Mouse (Mus musculus) liver, postnatal 0 days (tissue): ENCODE results near the gene 4933436I01Rik. TPM values are rescaled to one million over a fixed set of nuclear protein-coding genes. Genes with fewer than 3 reads are reported as not detected.

ENCODE experiments used
- ATAC-seq: fragments of 200-750 bp; cut with Nextera tagmentation; 2 replicates; pipeline ENCODE4 v1.8.0; 2017; ENCODE audit warnings: mild to moderate bottlenecking, moderate library complexity
- DNase-seq: peaks from one replicate; pipeline ENCODE4 v3.0.0-alpha.2; 2016
- H3K27ac ChIP-seq: fragments of 300-500 bp; sonication (generic); 2 replicates; pipeline ENCODE4 v1.5.1; 2014; ENCODE audit warnings: antibody characterized with exemption, moderate library complexity, mild to moderate bottlenecking, low read depth
- H3K27me3 ChIP-seq: fragments of 300-500 bp; sonication (generic); 2 replicates; pipeline ENCODE4 v1.6.1; 2014; ENCODE audit warnings: low read length, control low read depth, mixed read lengths; ENCODE audit not compliant: insufficient read depth
- H3K36me3 ChIP-seq: fragments of 300-500 bp; sonication (generic); replicated peaks from 2 replicates; pipeline ENCODE4 v1.6.1; 2014; ENCODE audit warnings: mild to moderate bottlenecking, control low read depth, low read length, moderate library complexity, mixed read lengths; ENCODE audit not compliant: insufficient read depth
- H3K4me1 ChIP-seq: fragments of 300-500 bp; sonication (generic); 2 replicates; pipeline ENCODE4 v1.6.1; 2014; ENCODE audit warnings: antibody characterized with exemption, mild to moderate bottlenecking, control low read depth; ENCODE audit not compliant: insufficient read depth
- H3K4me2 ChIP-seq: fragments of 300-500 bp; sonication (generic); 2 replicates; pipeline ENCODE4 v1.6.1; 2014; ENCODE audit warnings: low read depth, mild to moderate bottlenecking, low read length, moderate library complexity, mixed read lengths
- H3K4me3 ChIP-seq: fragments of 300-500 bp; sonication (generic); 2 replicates; pipeline ENCODE4 v1.5.1; 2014; ENCODE audit warnings: low read depth, low read length
- H3K9ac ChIP-seq: fragments of 300-500 bp; sonication (generic); replicated peaks from 2 replicates; pipeline ENCODE4 v1.6.1; 2014; ENCODE audit warnings: mild to moderate bottlenecking, moderate library complexity
- H3K9me3 ChIP-seq: fragments of 300-500 bp; sonication (generic); 2 replicates; pipeline ENCODE4 v1.6.1; 2016; ENCODE audit warnings: mild to moderate bottlenecking, control low read depth, low read length, mixed read lengths
- CTCF ChIP-seq: sonication (generic); IDR thresholded peaks from 2 replicates; pipeline ENCODE4 v1.5.1; 2016; ENCODE audit warnings: antibody characterized with exemption, low read depth
- EP300 ChIP-seq: IDR thresholded peaks from 2 replicates; pipeline ENCODE4 v1.6.1; 2016; ENCODE audit warnings: antibody characterized with exemption, low read depth, mild to moderate bottlenecking
- WGBS: fragments of 180-500 bp; shearing (Covaris S2); extraction: QIAGEN DNeasy Blood & Tissue Kit; methylation state at CpG from one replicate; pipeline ENCODE4 v1.1.7; 2014; ENCODE audit not compliant: insufficient replicate concordance; 5-methylcytosine and 5-hydroxymethylcytosine counted together
- polyA plus RNA-seq: library from polyadenylated mRNA; unstranded; fragments of >200 nt; fragmentation: Nextera tagmentation; extraction: Ambion mirVana; gene quantifications from 2 replicates; pipeline ENCODE4 v1.2.1, GENCODE M21; 2015

Gene 4933436I01Rik
- not detected in 2 replicates for polyA plus RNA-seq

DNA sequence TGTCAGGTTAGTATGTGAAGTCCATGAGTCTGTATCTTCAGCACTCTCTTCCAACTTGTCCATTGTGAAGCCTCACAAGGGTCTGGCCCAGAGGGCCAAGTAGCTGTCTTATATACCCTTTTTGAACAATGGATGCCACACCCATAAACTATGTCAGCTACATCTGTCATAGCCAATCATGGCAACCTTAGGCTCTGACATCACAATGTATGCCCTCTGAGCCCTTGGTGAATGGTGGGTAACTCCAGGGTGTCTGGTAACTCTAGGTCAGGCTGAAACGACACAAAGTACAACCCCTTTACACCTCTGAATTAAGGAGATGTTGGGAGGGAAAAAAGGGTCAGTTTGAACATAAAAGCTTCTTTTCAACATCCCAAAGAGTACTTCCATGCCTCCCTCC, at the start of gene 4933436I01Rik:
Gene 4933436I01Rik, minus strand, starts transcription at position 101 of the 400 bp plus-strand sequence.
- no peak for ATAC-seq
- Histone ChIP-seq H3K9me3 (no peaks in the 10 kb centered on the region), H3K4me2 (no peak within 1 kb of the TSS), H3K9ac (no peak within 1 kb of the TSS), H3K27me3 (no peaks in the 10 kb centered on the region), H3K27ac (no peak within 1 kb of the TSS), H3K36me3 (no peaks in the 10 kb centered on the region), H3K4me1 (no peaks in the 10 kb centered on the region), H3K4me3 (no peak within 1 kb of the TSS)
- DNase-seq = no peak
- WGBS = 67% methylated on average over 1 of the region's 1 CpGs
- TF ChIP-seq EP300 (no peak), CTCF (no peak)

DNA sequence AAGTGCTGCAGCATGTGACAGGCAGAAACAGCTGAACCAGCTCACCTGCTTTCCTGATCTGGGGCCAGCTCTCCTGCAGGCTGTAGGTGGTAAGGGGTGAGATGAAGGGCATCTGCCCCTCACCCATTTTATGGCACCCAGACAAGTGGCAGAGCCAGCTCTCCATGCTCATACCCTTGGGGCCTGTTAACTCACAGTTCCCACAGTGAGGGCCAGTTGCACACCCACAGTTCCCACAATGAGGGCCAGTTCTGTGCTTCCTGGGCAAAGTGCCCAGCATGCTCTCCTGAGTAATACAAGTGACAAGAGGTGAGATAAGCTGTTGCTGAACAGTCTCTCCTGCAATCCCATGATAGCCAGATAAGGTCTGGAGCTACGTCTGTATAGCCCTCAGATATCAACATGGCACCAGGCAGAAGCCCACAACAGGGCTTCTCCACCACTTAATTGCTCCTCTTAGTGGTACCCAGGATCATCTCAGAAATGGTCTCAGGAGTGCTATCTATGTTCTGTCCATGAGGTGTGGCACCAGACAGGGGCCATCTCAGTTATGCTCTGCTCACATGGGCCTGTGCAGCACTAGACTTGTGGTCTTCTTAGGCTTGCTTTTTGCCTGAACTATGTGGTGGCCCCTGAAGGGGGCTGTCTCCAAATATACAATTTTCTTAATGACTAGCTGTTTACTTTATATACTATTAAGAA, 3.7 kb upstream of the 4933436I01Rik start:
- H3K27ac ChIP-seq = no peak overlapping the region
- no peak for TF ChIP-seq CTCF
- TF ChIP-seq EP300 = no peak
- no peak overlapping the region for H3K9ac ChIP-seq
- H3K27me3 ChIP-seq = no peaks in the 10 kb centered on the region
- no peaks in the 10 kb centered on the region for H3K9me3 ChIP-seq
- DNase-seq (no peak), ATAC-seq (no peak)
- H3K4me2 ChIP-seq = no peak overlapping the region
- WGBS = 47% methylated on average over 1 of the region's 1 CpGs
- no peaks in the 10 kb centered on the region for H3K36me3 ChIP-seq
- H3K4me1 ChIP-seq = no peaks in the 10 kb centered on the region
- H3K4me3 ChIP-seq = no peak overlapping the region

DNA sequence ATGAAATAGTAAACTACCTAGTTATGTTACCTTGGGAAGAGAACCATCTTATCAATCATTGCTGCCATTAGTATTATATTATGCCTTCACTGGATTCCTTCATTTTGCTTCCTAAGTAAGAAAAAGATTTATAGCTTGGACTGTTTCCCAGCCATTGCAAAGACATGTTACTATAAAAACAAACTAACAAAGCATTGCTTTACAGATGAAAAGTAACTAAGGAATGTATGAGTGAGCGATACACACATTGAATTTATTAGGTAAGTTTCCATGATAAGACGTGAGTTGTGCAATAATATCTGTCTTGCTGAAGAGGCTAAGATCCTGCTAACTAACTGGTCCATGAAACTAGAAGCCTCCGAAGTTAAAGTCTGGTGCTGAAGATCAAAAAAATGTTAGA, 37.8 kb downstream of the 4933436I01Rik start:
- no peak for TF ChIP-seq EP300
- no peak for TF ChIP-seq CTCF
- ATAC-seq = no peak
- H3K9me3 ChIP-seq = no peaks in the 10 kb centered on the region
- no peak overlapping the region for H3K4me3 ChIP-seq
- no peaks in the 10 kb centered on the region for H3K27me3 ChIP-seq
- H3K9ac ChIP-seq = no peak overlapping the region
- no peak for DNase-seq
- 78% methylated on average over 3 of the region's 3 CpGs for WGBS
- H3K4me2 ChIP-seq = no peak overlapping the region
- H3K4me1 ChIP-seq = no peaks in the 10 kb centered on the region
- H3K27ac ChIP-seq = no peak overlapping the region
- H3K36me3 ChIP-seq = no peaks in the 10 kb centered on the region

Other genes starting within 250 kb of the 4933436I01Rik start
- gene Gm1140, start 227.9 kb downstream of the 4933436I01Rik start, polyA plus RNA-seq = not detected in 2 replicates
- gene Gm14692, start 225.8 kb downstream of the 4933436I01Rik start, polyA plus RNA-seq = not detected in 2 replicates